Mouse (Mus musculus) midbrain, embryonic 16.5 days (tissue): ENCODE measurements around the gene Ntf5. TPM values are rescaled to one million over a fixed set of nuclear protein-coding genes. Genes with fewer than 3 reads are reported as not detected.

Experiments
- ATAC-seq: fragments of 200-750 bp; cut with Nextera tagmentation; 2 replicates; pipeline ENCODE4 v1.8.0; 2017; ENCODE audit warnings: moderate TSS enrichment
- H3K27ac ChIP-seq: fragments of 300-500 bp; sonication (generic); 2 replicates; pipeline ENCODE4 v1.5.1; 2014; ENCODE audit warnings: mild to moderate bottlenecking, low read length, mixed read lengths
- H3K27me3 ChIP-seq: fragments of 300-500 bp; sonication (generic); 2 replicates; pipeline ENCODE4 v1.6.1; 2014; ENCODE audit warnings: low read depth, low read length, mixed read lengths; ENCODE audit not compliant: control insufficient read depth, insufficient read depth
- H3K36me3 ChIP-seq: fragments of 300-500 bp; sonication (generic); 2 replicates; pipeline ENCODE4 v1.6.1; 2014; ENCODE audit warnings: mild to moderate bottlenecking, low read length, moderate library complexity, mixed read lengths; ENCODE audit not compliant: control insufficient read depth, insufficient read depth
- H3K4me1 ChIP-seq: fragments of 300-500 bp; sonication (generic); 2 replicates; pipeline ENCODE4 v1.6.1; 2014; ENCODE audit warnings: mild to moderate bottlenecking, low read length, mixed read lengths; ENCODE audit not compliant: control insufficient read depth, insufficient read depth
- H3K4me2 ChIP-seq: fragments of 300-500 bp; sonication (generic); 2 replicates; pipeline ENCODE4 v1.6.1; 2014; ENCODE audit warnings: mild to moderate bottlenecking, low read length, mixed read lengths
- H3K4me3 ChIP-seq: fragments of 300-500 bp; sonication (generic); 2 replicates; pipeline ENCODE4 v1.5.1; 2014; ENCODE audit warnings: low read depth, mild to moderate bottlenecking, low read length, moderate library complexity, mixed read lengths
- H3K9ac ChIP-seq: fragments of 300-500 bp; sonication (generic); 2 replicates; pipeline ENCODE4 v1.6.1; 2014; ENCODE audit warnings: low read depth, low read length, mixed read lengths
- H3K9me3 ChIP-seq: fragments of 300-500 bp; sonication (generic); replicated peaks from 2 replicates; pipeline ENCODE4 v1.6.1; 2014; ENCODE audit warnings: mild to moderate bottlenecking, low read length, mixed read lengths; ENCODE audit not compliant: control insufficient read depth, poor library complexity, severe bottlenecking
- WGBS: fragments of 180-500 bp; shearing (Covaris S2); extraction: QIAGEN DNeasy Blood & Tissue Kit; methylation state at CpG from one replicate; pipeline ENCODE4 v1.1.7; 2014; 5-methylcytosine and 5-hydroxymethylcytosine counted together
- polyA plus RNA-seq: library from polyadenylated mRNA; unstranded; fragments of >200 nt; fragmentation: Nextera tagmentation; extraction: Ambion mirVana; gene quantifications from 2 replicates; pipeline ENCODE4 v1.2.1, GENCODE M21; 2015

Ntf5 gene
- not detected in 2 replicates for polyA plus RNA-seq

GRCm38 (mm10) chr7:45413113-45413863 lies at the start of gene Ntf5:
TSS of gene Ntf5 (plus strand) at chr7:45413695.
- H3K9me3 ChIP-seq, result no peaks in the 10 kb centered on the region
- no peaks in the 10 kb centered on the region for H3K36me3 ChIP-seq
- H3K27me3 ChIP-seq, result peaks cover 93% of the 10 kb centered on the region
- H3K4me3 ChIP-seq, result peak within 1 kb of the TSS; percentile 51
- peak; percentile 50 for ATAC-seq
- peak within 1 kb of the TSS; percentile 67 for H3K9ac ChIP-seq
- peaks cover 7% of the 10 kb centered on the region for H3K4me1 ChIP-seq
- WGBS, result 7% methylated on average over 16 of the region's 45 CpGs
- H3K27ac ChIP-seq, result no peak within 1 kb of the TSS
- H3K4me2 ChIP-seq, result peak within 1 kb of the TSS; percentile 87

DNA sequence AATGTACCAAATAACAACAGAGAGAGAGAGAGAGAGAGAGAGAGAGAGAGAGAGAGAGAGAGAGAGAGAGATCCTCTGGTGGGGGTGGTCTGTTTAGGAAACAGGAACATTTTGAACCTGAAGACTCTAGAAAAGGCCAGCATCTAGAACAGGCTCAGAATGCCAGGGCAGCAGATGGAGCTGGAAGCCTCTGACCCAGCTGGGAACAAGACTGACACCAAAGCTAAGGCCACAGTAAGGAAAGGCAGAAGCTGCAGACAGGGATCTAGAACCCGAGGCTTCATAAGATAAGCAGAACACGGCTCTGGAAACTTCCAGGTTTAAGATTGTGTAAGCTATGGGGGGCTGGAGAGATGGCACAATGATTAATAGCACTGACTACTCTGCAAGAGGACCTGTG lies 49.5 kb upstream of the Ntf5 start:
- H3K4me2 ChIP-seq, result no peak overlapping the region
- WGBS, result 83% methylated on average over 2 of the region's 2 CpGs
- no peak for ATAC-seq
- peaks cover 6% of the 10 kb centered on the region; the same call in 1 of the 2 replicates for H3K36me3 ChIP-seq
- H3K4me1 ChIP-seq, result peaks cover 36% of the 10 kb centered on the region
- H3K4me3 ChIP-seq, result no peak overlapping the region
- peaks cover under 1% of the 10 kb centered on the region; the same call in 1 of the 2 replicates for H3K27me3 ChIP-seq
- H3K9ac ChIP-seq, result no peak overlapping the region
- no peaks in the 10 kb centered on the region for H3K9me3 ChIP-seq
- H3K27ac ChIP-seq, result no peak overlapping the region

DNA sequence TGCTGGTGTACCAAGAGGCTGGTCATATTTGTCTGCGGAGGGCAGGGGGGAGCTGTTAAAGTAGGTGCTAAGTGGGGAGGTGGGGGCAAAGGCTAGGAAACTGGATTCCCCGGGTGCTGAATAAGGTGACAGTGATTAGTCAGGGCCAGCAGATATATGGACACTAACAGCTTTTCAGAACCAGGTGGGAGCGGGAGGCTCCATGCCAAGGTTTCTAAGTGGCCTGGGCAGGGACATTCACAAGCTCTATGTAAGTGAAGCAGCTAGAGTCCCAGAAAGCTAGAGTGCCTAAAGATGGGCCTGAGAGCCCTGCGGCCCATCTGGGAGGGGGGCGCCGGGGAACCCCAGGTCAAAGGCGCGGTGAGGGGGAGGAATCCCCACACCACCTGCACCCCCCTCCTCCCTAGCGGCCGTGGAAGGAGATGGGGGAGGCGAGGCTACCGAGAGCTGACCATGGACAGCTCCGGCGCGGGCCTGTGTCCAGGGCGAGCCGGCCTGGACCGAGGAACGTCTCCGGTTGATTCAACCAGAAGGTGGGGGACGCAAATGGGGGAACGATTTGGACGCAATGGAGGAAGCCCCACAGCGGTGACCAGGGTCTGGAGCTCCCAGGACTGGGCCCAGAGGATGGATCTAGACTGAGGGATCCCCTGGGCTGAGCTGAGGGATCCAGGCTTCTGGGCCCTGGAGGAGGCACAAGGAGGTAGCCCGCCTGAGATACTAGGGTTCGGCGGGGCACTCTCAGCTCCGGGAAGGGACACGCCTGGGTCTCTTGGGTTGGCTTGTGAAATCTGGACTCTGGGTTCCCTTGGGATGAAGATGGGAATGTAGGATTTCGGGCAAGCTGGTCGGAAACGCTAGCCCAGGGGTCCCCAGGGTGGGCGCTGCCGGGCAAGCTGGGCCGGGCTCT lies 47.5 kb upstream of the Ntf5 start:
- Histone ChIP-seq H3K9ac (peak overlapping the region; percentile 94), H3K27me3 (peaks cover 3% of the 10 kb centered on the region; the same call in 1 of the 2 replicates), H3K9me3 (no peaks in the 10 kb centered on the region), H3K4me3 (peak overlapping the region; percentile 79), H3K4me1 (peaks cover 46% of the 10 kb centered on the region), H3K36me3 (no peaks in the 10 kb centered on the region), H3K4me2 (peak overlapping the region; percentile 80), H3K27ac (peak overlapping the region; percentile 87)
- ATAC-seq, result no peak
- WGBS, result 4% methylated on average over 33 of the region's 35 CpGs

DNA sequence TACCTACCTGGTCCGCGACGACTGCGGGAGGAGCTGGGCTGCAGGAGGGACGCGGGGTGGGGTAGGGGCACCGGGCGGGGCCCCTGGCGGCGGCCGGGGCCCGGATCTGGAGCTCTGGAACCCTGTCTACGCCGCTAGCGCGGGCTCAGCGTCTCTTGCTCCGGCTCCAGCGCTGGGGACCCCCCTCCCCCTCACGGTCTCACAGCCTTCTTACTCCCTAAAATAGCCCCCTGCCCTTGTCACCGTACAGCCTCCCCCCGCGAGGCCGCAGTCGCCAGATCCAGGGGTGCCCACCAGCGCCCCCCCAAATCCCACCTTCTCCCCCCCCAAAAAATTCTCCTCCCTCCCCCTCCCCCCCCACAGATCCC lies 46.9 kb upstream of the Ntf5 start, which contains the start of gene Ppfia3:
TSS of gene Ppfia3 (minus strand) at position 368 of the 368 bp plus-strand sequence.
- under 1% methylated on average over 18 of the region's 26 CpGs for WGBS
- peak within 1 kb of the TSS; percentile 87 for H3K27ac ChIP-seq
- no peaks in the 10 kb centered on the region for H3K36me3 ChIP-seq
- H3K4me3 ChIP-seq, result peak within 1 kb of the TSS; percentile 79
- peaks cover 3% of the 10 kb centered on the region; the same call in 1 of the 2 replicates for H3K27me3 ChIP-seq
- H3K4me1 ChIP-seq, result peaks cover 40% of the 10 kb centered on the region
- peak within 1 kb of the TSS; percentile 94 for H3K9ac ChIP-seq
- peak within 1 kb of the TSS; percentile 80 for H3K4me2 ChIP-seq
- peak; percentile 40 for ATAC-seq
- H3K9me3 ChIP-seq, result no peaks in the 10 kb centered on the region

DNA sequence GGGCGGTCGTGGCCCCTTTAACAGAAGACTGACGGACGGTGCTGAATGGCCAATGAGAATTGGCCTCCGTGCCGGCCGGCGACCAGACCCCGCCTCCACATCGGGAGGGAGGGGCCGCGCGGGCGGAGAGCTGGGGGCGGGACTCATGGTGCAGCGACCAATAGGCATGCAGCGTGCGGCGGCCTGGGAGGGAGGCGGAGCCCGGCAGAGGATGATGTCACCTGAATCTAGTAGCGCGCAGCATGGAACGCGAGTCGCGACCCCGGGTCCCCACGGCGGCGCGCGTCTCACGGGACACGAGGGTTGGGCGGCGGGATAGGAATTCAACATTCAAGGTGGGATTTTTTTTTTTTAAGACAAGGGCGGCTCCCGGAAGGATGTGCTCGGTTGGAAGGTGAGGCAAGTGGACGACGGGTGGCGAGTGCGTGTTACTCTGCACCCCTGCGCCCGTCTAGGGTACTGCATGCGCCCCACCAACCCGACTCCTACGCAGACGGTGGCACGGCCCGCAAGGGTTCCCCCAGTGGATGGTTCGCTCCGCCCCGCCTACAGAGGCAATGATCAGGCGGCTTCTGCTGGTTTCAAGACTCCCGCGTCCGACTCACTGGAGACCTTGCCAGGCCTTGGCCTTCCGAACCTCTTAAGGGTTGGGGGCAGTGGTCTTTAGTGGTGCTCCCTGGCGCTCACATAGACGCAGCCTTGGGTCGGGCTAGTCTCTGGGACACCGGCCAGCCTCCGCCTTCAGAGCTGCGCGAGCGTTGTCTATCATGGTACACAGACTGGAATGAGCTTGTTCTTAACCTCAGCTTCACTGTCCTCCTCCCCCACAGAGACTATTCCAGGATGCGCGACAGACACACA lies 46.2 kb upstream of the Ntf5 start:
- H3K4me1 ChIP-seq, result peaks cover 36% of the 10 kb centered on the region
- WGBS, result under 1% methylated on average over 70 of the region's 70 CpGs

GRCm38 (mm10) chr7:45368178-45368577 lies 45.3 kb upstream of the Ntf5 start:
- no peak for ATAC-seq
- 0 out of 2 replicates have a peak, but pooled peaks cover 2% of the 10 kb centered on the region for H3K36me3 ChIP-seq
- no peaks in the 10 kb centered on the region for H3K9me3 ChIP-seq
- H3K9ac ChIP-seq, result peak overlapping the region; percentile 94
- H3K27ac ChIP-seq, result no peak overlapping the region
- H3K4me2 ChIP-seq, result peak overlapping the region; percentile 71
- WGBS, result 77% methylated on average over 15 of the region's 15 CpGs
- H3K4me3 ChIP-seq, result peak overlapping the region; percentile 79
- H3K27me3 ChIP-seq, result peaks cover 3% of the 10 kb centered on the region; the same call in 1 of the 2 replicates
- peaks cover 33% of the 10 kb centered on the region for H3K4me1 ChIP-seq

More for the DNA sequence above, 46.2 kb upstream of the Ntf5 start:
- ATAC-seq, result peak; percentile 89
- Histone ChIP-seq H3K27me3 (peaks cover 3% of the 10 kb centered on the region; the same call in 1 of the 2 replicates), H3K9ac (peak overlapping the region; percentile 94), H3K9me3 (no peaks in the 10 kb centered on the region), H3K4me2 (peak overlapping the region; percentile 80), H3K36me3 (no peaks in the 10 kb centered on the region), H3K4me3 (peak overlapping the region; percentile 79), H3K27ac (peak overlapping the region; percentile 87)

DNA sequence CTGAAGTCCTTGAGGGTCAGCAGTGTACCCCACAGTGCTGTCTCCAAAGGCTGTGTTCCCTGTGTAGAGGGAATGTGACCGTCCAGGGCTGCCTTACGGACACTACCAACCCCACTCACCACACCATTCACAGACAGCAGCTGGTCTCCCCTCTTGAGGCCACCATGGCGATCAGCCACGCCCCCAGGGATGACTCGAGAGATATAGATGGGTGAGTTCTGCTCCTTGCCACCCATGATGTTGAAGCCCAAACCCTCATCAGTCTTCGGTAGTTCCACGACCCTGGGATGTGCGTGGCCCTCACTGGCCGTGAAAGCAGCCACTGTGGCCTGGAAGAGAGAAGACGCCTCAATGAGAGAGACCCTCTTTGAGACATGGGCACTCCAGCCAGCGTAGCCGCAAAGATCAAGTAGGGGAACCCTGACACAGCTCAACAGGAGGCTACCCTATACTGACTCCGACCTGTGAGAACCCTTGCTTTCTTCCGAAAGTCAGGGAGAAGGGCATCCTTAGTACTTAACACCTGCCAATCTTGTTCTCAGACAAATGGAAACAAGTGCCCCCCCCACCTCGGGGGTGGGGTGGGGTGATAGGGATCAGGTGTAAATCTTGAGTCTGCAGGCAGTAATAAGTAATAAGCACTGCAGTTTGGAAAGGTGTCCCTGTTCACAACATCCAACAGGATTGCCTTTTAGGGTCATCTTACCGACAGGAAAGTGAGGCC lies 44.3 kb upstream of the Ntf5 start:
- 76% methylated on average over 16 of the region's 16 CpGs for WGBS
- Histone ChIP-seq H3K27me3 (peaks cover 3% of the 10 kb centered on the region; the same call in 1 of the 2 replicates), H3K9me3 (no peaks in the 10 kb centered on the region), H3K9ac (peak overlapping the region; percentile 74), H3K27ac (no peak overlapping the region), H3K4me2 (peak overlapping the region; percentile 94), H3K4me3 (peak overlapping the region; percentile 58), H3K4me1 (peaks cover 30% of the 10 kb centered on the region), H3K36me3 (0 out of 2 replicates have a peak, but pooled peaks cover 2% of the 10 kb centered on the region)
- ATAC-seq, result no peak
